Mouse (Mus musculus) retina, postnatal 7 days (tissue): ENCODE measurements around the gene Zfp444.
"Not testable (repeated sequence)": the region's sequence is repeated elsewhere in the genome, so short reads cannot be mapped to it uniquely, and the experiment has no call there.

Experiments
- DNase-seq: peaks from one replicate; pipeline ENCODE4 v3.0.0-alpha.2; 2012; ENCODE audit warnings: low read depth, low spot score

Gene Zfp444

DNA sequence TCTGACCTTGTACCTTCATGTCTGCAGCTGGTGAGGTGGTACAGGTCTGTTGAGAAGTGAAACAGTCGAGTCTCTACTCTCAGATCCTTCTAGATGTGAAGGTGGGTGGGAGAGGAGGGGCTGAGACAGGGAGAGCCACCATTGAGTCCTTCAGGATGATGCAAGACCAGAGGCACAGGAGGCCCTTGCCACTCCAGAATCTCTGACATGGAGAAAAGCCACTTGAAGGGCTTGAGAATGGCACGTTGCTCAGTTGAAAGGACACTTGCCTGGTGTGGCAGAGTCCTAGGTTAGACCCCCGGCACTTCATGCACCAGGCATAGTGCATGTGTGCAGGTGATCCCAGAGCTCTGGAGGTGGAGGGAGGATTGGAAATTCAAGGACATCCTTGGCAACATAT lies 10.5 kb upstream of the Zfp444 start:
- DNase-seq = no peak

DNA sequence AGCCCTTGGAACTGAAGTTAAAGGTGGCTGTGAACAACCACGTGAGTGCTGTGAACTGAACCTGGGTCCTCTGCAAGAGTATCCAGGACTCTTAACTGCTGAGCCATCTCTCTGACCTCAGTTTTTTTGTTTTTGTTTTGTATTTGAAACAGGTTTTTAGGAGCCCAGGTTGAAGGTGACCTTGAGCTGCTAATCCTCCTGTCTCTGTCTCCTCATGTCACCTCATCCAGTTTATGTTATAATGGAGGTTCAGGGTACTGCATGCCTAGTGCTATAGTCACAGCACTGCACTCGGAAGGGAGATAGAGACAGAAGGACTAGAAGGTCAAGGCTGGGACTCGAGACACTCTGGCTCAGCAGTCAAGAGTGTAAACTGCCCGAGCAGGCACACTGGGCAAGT lies 9.9 kb upstream of the Zfp444 start:
- no peak for DNase-seq

DNA sequence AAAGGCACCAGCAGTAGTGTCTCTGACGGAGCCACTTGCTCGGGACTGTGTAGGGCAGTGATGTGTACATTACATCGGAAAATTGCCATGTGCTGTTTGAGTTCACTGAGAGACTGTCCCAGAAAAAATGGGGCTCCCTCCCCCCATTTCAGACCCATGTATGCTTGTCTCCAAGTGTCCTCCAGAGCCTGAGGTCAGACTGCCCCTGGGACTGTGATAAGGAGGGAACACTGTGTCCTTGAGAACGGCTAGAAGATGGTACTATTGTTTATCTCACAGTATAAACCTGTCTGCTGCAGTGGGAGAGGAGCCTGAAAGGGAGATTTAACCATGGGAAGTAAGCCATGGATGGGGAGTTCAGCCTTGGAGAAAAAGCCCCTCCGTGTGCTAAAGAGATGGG lies 7.4 kb upstream of the Zfp444 start:
- DNase-seq = no peak

DNA sequence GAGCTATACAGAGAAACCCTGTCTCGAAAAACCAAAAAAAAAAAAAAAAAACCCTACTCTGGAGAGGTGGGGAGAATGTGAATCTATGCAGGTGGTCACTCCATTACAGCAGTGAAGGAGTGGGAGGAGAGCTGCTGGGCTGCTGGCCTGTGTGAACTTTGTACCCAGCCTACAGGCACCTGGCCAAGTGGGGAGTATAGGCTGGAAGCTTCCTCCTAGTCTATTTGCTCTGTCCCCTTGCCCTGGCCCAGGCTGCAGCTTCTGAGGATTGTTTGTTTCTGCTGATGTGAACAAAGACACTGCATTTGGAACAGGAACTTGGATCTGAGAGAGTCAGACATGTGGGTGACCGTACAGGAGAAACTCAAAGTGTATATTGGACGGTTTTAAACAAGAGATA lies 2.6 kb upstream of the Zfp444 start:
- DNase-seq = no peak

DNA sequence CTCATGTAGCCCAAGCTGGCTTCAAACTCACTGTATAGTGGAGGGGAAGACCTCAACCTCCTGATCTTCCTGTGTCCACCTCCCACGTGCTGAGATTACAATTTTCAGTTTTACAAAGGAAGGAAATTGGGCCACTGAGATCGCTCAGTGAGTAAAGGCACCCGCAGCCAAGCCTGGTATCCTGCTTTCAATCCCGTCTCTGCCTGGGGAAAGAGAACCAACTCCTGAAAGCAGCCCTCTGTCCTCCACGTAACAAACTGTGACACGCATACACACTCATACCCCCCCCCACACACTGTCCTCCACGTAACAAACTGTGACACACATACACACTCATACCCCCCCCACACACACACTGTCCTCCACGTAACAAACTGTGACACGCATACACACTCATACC lies 1.6 kb upstream of the Zfp444 start:
- no peak for DNase-seq

DNA sequence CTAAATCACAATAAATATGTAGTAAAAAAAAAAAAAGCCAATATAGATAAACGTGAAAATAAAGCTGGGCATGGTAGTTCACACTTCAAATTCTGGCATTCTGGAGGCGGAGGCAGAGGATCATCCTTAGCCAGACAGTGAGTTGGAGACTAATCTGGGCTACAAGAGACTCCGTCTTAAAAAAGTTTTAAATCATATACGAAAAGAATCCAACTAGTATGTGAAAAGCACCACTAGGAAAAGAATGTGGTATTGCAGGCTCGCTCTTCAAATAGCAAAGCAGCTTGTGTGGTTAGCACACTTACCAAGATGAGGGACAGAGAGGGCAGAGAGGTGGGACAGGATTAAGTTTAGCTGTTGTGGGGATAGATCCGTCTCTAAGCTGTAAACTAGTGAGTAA lies 1.2 kb upstream of the Zfp444 start:
- DNase-seq = no peak

DNA sequence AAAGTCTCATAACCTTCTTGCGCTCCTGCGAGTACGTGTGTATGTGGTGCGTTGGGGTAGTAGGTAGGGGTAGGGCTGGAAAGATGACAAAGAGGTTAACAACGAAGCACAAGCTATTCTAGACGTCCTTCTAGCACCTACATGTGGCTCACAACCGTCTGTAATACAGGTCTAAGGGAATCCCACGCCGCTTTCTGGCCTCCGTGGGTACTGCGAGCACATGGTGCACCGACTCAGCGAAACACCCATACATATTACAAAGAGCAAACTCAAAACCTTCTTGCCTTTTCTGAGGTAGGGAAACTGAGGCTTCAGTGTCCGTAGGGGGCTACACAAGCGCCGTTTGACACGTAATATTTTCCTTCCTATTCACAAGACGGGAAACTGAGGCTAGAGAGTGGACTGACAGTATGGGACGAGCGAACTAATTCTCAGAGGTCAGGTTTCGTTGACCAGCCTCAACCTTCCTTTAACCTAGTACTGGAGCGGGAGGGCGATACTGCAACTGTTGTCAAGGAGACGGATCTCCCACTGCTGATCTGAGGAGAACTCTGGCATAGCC lies 501 bp upstream of the Zfp444 start:
- DNase-seq = peak; percentile 53

DNA sequence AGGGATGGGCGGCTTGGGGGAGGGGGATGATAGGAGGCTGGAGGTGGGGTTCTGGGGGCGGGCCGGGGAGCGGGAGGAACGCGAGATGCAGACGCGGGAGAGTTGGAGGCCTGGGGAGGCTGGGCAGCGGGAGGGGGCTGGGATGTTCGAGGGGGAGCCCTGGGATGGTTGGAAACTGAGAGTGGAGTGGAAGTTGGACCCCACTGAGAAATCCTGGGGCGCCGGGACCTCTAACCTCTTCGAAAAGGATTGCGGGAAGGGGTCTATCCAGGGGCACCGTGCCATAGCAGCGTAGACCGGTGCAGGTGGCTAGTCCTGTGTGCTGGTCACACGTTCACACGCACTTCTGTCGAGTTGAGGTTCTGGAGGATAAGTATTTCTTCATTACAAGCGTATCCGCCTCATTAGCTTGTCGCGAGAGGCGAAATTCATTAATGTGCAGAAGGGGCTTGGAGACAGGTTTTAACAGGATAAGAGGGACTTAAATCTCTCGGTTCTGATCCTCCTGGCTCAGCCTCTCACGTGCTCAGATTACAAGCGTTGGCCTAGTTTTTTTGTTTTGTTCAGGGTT lies 733 bp downstream of the Zfp444 start:
- peak; percentile 79 for DNase-seq

DNA sequence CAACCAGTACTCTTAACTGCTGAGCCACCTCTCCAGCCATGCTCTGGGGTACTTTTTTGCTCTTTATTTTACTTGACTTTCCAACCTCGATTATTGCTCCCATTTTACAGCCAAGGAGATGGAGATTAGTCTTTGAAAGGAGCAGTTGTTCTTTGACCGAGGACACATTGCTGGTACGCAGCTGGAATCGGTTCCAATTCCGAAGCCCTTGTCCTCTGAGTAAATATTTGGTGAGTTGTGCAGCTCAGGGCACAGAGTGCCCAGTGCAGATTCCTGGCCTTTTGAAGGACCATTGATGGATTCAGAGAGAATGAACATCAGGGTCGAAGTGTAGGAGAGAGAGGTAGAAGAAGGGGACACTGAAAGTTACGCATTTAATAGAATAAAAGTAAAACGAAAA lies 1.8 kb downstream of the Zfp444 start:
- DNase-seq = no peak

DNA sequence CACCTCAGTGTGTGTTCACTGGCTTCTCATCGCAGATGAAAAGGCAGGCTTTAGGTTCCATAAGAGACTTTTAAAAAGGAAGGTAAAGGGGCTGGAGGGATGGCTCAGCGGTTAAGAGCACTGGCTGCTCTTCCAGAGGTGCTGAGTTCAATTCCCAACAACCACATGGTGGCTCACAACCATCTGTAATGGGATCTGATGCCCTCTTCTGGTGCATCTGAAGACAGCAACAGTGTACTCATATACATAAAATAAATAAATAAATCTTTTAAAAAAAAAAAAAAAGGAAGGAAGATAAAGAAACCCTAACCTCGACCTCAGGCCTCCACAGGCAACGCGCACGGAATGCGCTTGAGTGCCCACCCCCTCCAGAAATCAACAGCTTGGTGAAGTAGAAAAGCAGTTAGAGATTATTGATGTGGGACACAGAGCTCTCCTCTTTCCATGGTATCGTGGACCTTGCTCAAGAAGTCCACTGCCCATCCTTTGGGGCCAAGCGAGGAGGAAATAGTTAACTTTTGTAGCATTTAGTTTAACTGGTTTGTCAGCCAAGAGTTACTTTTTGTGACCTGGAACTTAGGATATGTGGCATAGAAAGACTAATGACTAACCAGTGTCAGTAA lies 2.5 kb downstream of the Zfp444 start:
- DNase-seq = not testable (repeated sequence)

DNA sequence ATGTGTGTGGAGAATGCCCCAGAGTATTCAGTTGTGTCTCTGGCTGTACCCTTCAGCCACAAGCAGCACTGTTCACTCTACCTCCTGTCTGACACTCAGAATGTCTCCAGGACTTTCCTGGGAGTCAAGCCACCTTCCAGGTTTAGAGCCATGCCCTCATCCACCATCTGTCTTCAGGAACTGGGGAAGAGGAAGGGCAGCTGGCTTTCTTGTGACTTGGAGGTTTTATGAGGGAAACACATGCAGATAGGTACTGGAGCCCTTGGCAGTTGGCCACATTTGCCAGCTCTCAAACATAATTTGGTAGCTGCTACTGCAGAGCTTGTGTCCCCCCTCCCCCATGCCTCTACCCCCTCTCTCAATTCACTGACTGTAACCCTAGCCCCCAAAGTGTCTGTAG lies 7.0 kb downstream of the Zfp444 start:
- DNase-seq = no peak

DNA sequence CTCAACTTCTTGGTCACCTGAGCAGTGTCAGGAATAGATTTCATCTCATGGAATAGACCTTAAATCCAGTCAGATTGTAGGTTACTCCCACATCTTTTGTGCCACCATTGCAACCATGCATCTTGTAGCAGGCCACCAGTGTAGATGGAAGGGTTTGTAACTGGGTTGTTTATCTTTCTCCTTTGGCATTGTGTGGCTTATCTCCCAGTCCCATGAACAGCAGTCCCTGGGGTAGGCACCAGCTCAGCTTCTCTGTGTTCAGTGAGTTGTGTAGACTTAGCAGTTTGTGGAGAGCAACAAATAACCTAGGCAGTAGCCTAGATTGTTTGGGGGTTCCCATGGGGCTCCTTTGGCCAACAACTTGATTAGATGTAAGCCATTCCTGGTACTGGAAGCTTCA lies 10.9 kb downstream of the Zfp444 start:
- no peak for DNase-seq

DNA sequence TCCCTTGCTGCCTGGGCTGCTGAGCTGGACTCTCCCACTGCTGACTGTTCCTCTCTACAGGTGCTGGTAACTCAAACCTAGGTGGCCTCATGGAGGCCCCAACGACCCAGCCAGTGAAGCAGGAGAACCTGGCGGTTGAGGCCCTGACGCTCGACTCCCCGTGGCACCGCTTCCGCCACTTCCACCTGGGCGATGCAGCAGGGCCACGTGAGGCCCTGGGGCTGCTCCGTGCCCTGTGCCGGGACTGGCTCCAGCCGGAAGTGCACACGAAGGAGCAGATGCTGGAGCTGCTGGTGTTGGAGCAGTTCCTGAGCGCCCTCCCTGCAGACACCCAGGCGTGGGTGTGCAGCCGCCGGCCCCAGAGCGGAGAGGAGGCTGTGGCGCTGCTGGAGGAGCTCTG lies 11.8 kb downstream of the Zfp444 start:
- no peak for DNase-seq

DNA sequence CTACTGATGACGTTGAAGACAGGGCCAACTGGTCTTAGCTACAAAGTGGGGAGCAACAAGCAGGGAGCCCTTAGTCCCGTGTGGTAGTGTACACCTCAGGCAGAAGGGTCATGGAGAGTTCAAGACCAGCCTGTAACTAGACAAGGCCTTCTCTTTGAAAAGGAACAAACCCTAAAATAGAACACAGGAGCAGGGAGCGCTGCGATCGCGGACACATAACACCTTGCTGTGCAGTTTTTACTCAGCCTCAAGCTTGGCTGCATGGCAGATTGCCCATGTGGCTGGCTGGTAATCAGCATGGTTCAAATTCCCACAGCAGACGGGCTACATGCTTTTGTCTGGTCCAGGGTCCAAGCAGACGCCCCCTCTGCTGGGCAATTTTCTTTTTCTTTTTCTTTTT lies 12.5 kb downstream of the Zfp444 start:
- DNase-seq = no peak

DNA sequence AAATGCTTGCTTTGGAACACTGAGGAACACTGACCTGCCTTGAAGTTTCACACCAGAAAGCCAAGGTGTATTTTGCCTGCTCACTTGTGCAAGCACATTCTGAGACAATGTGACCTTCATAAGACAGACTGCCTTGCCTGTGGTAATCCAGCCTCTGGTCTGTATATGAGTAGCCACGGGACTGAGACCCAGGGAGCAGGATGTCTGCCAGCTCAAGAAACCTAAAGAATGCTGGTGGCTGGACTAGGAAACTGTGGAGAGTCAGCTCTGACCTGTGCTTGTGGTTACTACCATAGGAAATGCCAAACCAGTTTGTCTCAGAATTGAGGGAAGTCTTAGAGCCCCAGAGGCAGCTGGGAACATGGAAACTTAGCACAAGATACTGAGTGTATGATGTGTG lies 13.4 kb downstream of the Zfp444 start:
- DNase-seq = no peak

DNA sequence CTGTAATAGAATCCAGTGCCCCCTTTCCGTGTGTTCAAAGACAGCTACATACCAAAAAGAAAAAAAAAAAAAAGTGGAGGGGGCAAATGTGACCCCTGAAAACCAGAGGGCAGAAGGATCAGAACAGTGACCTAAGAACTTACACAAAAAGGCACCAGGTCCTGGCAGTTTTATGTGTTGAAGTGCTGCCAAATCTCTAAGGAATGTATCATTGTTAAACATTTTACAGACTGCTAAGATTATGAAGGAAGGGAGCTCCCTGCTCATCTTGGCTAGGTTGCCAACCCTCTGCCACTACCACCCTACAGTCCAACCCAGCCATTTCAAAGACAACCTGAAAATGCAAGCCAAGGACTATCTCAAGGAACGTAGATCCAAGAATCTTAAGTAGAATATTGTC lies 14.2 kb downstream of the Zfp444 start:
- no peak for DNase-seq

DNA sequence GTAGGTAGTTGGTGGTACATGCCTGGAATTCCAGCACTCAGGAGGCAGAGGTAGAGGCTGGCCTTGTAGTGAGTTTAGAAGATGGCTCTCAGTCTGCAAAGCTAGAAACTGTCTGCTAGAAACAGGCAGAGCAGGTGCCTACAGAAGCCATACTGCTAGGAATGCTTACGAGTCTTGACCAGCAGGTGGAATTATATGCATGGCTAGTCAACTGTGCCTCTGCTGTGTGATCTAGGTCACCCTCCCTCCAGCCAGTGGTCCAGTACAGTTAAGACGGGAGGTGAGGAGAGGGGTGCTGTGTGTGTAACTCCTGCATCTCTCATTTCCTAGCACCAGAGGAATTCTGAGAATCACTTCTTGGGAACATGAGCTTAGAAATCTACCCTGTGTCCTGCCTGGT lies 14.7 kb downstream of the Zfp444 start:
- DNase-seq = no peak

DNA sequence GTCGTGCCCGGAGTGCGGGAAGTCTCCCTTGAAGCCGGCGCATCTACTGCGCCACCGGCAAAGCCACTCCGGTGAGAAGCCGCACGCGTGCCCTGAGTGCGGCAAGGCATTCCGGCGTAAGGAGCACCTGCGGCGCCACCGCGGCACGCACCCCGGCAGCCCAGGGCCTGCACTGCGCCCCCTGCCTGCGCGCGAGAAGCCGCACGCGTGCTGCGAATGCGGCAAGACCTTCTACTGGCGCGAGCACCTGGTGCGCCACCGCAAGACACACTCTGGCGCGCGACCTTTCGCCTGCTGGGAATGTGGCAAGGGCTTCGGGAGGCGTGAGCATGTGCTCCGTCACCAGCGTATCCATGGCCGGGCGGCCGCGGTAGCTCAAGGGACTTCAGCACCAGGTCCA lies 17.5 kb downstream of the Zfp444 start:
- DNase-seq = no peak

DNA sequence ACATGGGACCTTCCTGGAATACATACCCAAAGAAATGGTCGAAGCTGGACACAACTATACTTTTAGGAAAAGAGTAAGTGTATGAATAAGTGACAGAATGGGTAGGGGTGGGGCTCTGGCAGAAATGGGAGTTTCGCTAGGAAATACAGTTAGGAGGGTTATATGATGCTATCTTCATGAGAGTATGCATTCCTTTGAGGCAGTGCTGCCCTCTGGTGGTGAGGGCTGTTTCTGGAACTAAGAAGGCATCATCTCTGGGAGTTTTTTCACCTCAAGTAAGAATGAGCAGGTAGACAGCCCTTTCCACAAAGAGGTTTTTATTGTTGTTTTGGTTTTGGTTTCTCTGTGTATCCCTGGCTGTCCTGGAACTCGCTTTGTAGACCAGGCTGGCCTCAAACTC lies 19.4 kb downstream of the Zfp444 start:
- DNase-seq = peak; percentile 75

DNA sequence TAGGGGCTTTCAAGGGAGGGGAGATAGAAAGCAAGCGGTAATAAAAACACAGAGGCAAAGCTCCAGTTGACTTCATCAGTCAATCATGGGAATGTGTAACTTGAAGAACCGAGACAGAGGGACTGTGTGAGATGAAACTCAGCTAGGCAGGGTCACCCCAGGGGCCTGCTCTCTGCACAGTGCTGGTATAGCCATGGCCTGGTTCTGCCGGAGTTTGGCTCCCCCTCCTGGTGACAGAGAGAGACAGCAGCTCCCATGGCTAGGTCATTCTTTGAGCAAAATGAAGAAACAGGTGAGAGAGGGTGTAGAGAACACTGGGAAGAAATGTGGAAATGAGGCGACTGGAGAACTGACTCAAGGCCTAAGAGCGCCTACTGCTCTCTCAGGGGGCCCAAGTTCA lies 22.1 kb downstream of the Zfp444 start:
- peak; percentile 68 for DNase-seq

DNA sequence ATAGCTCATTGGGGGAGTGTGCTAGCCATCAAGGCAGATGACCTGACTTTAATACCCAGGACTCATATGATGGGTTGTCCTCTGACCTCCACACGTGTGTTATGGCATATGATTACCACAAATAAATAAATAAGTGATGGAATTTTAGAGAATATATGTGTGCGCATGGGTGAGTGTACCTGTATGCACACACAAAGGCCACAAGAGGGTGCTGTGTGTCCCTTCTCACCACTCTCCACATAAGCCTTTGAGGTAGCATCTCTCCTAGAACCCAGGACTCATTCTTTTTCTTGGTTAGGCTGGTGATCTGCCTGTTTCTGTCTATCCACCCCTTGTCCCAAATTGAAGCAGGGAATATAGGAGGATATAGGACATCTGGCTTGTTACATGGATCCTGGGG lies 23.8 kb downstream of the Zfp444 start:
- DNase-seq = no peak

DNA sequence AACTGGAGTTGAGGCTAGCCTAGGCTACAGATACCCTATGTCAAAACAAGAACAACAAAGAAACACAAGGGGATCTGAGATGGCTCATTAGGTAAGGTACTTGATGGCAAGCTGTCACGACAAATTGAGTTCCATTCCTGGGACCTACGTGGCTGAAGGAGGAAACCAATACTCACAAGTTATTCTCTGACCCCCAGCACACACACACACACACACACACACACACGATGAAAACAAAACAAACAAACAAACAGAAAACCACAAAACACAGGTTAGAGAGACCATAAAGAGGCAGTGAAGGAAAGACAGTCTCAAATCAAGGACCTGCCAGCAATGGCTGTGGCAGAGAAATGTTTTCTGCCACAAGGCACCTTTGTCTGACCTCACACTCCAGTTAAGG lies 24.8 kb downstream of the Zfp444 start, which contains the start of gene Galp:
Galp (plus strand) TSS at position 301 of the 400 bp plus-strand sequence.
- no peak for DNase-seq

DNA sequence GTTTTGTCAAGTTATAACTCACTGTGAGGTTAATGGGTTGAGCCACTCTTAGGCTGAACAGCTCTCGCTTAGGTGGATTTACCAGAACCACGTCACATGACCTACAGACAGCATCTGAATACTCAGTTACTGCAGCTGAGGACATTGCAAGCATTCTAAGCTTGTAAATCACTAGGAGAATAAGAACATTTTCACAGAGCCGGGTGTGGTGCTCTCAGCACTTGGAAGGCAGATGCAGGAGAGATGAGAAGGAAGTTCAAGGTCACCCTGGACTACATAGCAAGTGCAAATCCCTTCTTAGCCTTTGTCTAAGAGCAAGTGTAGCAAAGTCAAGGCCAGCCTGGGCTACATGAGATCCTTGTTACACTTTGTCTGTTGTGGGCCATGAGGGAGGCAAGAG lies 32.2 kb downstream of the Zfp444 start:
- no peak for DNase-seq

DNA sequence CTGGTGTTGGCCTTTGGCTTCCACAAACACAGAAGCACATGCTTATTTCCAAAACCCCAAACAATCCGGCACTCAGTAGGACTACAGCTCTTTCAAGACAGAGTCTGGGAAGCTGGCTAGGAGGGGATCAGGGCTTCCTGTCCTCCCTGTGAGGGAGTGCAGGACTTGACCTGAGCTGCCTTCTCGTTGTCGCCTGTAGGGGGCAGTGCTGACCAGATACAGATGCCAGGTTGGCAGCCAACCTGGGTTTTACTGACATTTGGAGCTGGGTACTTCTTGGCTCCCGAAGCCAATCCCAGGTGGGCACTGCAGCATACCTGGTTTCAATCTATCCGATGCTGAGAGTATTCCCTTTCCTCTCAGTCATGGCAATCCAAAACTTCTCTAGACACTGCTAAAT lies 41.1 kb downstream of the Zfp444 start:
- no peak for DNase-seq
